Mouse (Mus musculus): ENCODE measurements around the gene Hpse. TPM values are rescaled to one million over a fixed set of nuclear protein-coding genes. Genes with fewer than 3 reads are reported as not detected.

Gene Hpse
- polyA plus RNA-seq, 1 experiment: 0.44 TPM

DNA sequence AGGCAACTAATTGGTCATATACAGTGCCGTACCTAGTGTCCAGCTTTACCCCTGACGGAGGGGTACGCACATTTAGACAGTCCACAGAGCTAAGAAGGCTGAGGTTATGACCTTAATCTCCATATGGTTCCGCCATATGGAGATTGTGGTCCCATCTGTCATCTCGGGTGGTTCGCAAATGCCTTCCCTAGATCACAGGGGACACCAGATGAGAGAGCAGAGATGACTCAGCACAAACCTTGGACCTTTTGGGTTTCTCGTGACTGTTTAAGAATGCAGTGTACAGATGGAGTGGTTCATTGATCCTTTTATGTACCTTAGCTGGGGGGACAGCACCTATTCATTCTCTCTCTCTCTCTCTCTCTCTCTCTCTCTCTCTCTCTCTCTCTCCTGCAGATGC, 33.9 kb upstream of the Hpse start:
- Histone ChIP-seq H3K36me3 (ENCODE audit: control insufficient read depth, insufficient read depth) (no peaks in the 10 kb centered on the region), H3K79me2 (ENCODE audit: control insufficient read depth, insufficient read depth) (no peaks in the 10 kb centered on the region), H3K27me3 (ENCODE audit: control insufficient read depth, insufficient read depth, insufficient read length) (peaks cover 3% of the 10 kb centered on the region), H3ac (ENCODE audit: control insufficient read depth, insufficient read length, low read depth) (no peak overlapping the region), H3K79me3 (ENCODE audit: low read depth) (no peaks in the 10 kb centered on the region), H3K4me3 (ENCODE audit: insufficient read depth, poor library complexity, severe bottlenecking) (no peak overlapping the region)
- TF ChIP-seq MYOG (IDR thresholded peaks at IDR 0.05; ENCODE audit: control insufficient read depth, extremely low read depth, insufficient read length) (no peak), CTCF (IDR thresholded peaks at IDR 0.05; ENCODE audit: control insufficient read depth, insufficient read depth, insufficient read length) (no peak), FOSL1 (IDR thresholded peaks at IDR 0.05; ENCODE audit: insufficient read depth, low read length, poor library complexity, severe bottlenecking) (no peak), CEBPB (IDR thresholded peaks at IDR 0.05; ENCODE audit: low read depth) (no peak)

DNA sequence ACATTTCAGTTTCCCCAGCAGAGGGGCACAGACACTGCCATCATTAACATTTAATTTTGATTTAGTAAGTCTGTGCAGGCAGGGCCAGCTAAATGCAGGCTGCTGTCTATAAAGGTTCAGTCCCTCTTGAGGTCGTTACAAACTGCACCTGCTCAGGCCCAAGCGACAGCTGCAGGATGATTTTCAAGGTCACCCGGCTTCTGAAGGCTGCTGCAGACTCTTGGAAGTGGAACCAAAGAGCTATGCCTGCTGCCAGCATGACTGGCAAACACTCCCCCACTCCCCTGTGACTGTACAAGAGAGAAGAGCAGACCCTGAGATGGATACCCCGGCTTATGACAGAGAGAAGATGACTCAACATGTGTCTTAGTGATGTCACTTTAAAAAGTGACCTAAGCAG, 32.1 kb upstream of the Hpse start:
- TF ChIP-seq MYOD1 (IDR thresholded peaks at IDR 0.05; ENCODE audit: control insufficient read depth, insufficient read length, low read depth) (no peak), CEBPB (IDR thresholded peaks at IDR 0.05; ENCODE audit: low read depth) (no peak), MAX (IDR thresholded peaks at IDR 0.05) (no peak), USF1 (IDR thresholded peaks at IDR 0.05; ENCODE audit: low read depth) (no peak), FOSL1 (IDR thresholded peaks at IDR 0.05; ENCODE audit: insufficient read depth, low read length, poor library complexity, severe bottlenecking) (no peak), MYOG (IDR thresholded peaks at IDR 0.05; ENCODE audit: control insufficient read depth, extremely low read depth, insufficient read length) (no peak), CTCF (IDR thresholded peaks at IDR 0.05; ENCODE audit: control insufficient read depth, insufficient read depth, insufficient read length) (no peak)
- Histone ChIP-seq H3K4me3 (ENCODE audit: insufficient read depth, poor library complexity, severe bottlenecking) (no peak overlapping the region), H3K27me3 (ENCODE audit: control insufficient read depth, insufficient read depth, insufficient read length) (peaks cover 3% of the 10 kb centered on the region), H3K79me3 (ENCODE audit: low read depth) (no peaks in the 10 kb centered on the region), H3K36me3 (ENCODE audit: control insufficient read depth, insufficient read depth) (no peaks in the 10 kb centered on the region), H3ac (ENCODE audit: control insufficient read depth, insufficient read length, low read depth) (no peak overlapping the region), H3K79me2 (ENCODE audit: control insufficient read depth, insufficient read depth) (no peaks in the 10 kb centered on the region)

DNA sequence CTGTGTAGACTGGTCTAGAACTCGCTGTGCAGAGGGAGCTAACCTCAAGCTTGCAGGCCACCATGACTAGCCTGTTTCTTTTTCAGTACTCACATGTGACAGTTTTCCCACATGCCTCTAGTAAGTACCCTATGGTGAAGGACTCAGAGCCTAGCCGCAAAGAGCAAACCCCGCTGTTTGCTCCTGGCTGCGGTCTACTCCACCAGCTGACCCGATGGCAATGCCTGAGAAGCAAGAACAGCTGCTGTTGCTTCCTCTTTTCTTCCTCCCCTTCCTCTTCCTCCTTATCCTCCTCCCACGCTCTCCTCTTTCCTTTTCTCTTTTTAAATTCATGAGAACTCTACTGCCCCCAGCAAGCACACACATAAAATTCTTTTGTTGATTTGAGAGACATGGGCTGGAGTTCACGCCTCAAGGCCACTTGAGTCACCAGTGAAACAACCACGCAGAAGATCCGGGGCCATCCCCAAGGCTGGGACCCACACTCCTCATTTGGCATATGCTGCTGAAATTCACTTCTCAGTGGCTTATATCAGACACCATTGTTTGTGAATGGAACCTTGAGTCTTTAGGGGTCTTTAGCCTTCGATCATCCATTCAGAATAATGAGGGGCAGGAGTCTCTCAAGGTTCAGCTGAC, 31.2 kb upstream of the Hpse start:
- H3K4me3 ChIP-seq (ENCODE audit: insufficient read depth, poor library complexity, severe bottlenecking): no peak overlapping the region
- no peak for TF ChIP-seq MYOG (IDR thresholded peaks at IDR 0.05; ENCODE audit: control insufficient read depth, extremely low read depth, insufficient read length)
- no peak for TF ChIP-seq FOSL1 (IDR thresholded peaks at IDR 0.05; ENCODE audit: insufficient read depth, low read length, poor library complexity, severe bottlenecking)
- no peak for TF ChIP-seq CEBPB (IDR thresholded peaks at IDR 0.05; ENCODE audit: low read depth)
- TF ChIP-seq USF1 (IDR thresholded peaks at IDR 0.05; ENCODE audit: low read depth): no peak
- no peak for TF ChIP-seq MYOD1 (IDR thresholded peaks at IDR 0.05; ENCODE audit: control insufficient read depth, insufficient read length, low read depth)
- no peak for TF ChIP-seq CTCF (IDR thresholded peaks at IDR 0.05; ENCODE audit: control insufficient read depth, insufficient read depth, insufficient read length)
- TF ChIP-seq MAX (IDR thresholded peaks at IDR 0.05): no peak
- peaks cover 3% of the 10 kb centered on the region for H3K27me3 ChIP-seq (ENCODE audit: control insufficient read depth, insufficient read depth, insufficient read length)
- no peaks in the 10 kb centered on the region for H3K79me2 ChIP-seq (ENCODE audit: control insufficient read depth, insufficient read depth)
- no peaks in the 10 kb centered on the region for H3K79me3 ChIP-seq (ENCODE audit: low read depth)
- H3K36me3 ChIP-seq (ENCODE audit: control insufficient read depth, insufficient read depth): no peaks in the 10 kb centered on the region
- no peak overlapping the region for H3ac ChIP-seq (ENCODE audit: control insufficient read depth, insufficient read length, low read depth)

DNA sequence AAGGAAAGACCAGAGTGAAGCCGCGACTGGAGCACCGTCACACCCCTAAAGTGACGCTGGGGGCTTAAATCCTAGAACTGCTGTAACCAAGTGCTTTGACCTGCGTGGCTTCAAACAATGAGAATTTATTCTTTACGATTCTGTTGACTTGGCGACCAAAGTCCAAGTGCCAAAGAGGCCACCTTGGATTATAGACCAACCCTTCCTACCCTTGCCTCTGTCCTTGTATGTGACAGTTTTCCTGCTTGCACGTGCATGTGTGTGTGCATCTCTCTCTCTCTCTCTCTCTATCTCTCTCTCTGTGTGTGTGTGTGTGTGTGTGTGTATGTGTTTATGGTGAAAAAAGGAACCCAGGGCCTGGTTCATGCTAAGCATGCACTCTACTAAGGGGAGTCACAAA, 19.3 kb upstream of the Hpse start:
- TF ChIP-seq MYOD1 (IDR thresholded peaks at IDR 0.05; ENCODE audit: control insufficient read depth, insufficient read length, low read depth) (no peak), USF1 (IDR thresholded peaks at IDR 0.05; ENCODE audit: low read depth) (no peak)
- Histone ChIP-seq H3K36me3 (ENCODE audit: control insufficient read depth, insufficient read depth) (no peaks in the 10 kb centered on the region), H3K79me3 (ENCODE audit: low read depth) (no peaks in the 10 kb centered on the region), H3K27me3 (ENCODE audit: control insufficient read depth, insufficient read depth, insufficient read length) (no peaks in the 10 kb centered on the region), H3ac (ENCODE audit: control insufficient read depth, insufficient read length, low read depth) (no peak overlapping the region), H3K79me2 (ENCODE audit: control insufficient read depth, insufficient read depth) (no peaks in the 10 kb centered on the region), H3K4me3 (ENCODE audit: insufficient read depth, poor library complexity, severe bottlenecking) (no peak overlapping the region)

DNA sequence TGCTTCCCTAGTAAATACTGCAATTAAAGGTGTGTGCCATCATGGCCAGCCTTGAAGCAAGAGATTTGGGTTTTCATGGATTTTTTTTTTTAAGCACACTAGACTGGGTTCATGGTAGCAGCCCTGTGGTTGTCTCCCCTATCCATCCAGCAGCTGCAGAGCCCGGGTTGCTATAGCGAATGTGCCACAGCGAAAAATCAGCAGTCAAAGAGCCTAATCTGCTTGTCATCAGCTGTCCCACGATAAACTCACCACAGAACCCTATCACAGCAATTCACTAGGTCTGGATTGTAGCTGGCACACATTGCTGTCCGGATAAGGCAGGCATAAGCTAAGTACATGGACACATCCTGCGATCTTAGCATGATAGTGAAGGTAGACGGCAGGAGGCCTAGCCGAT, 17.4 kb upstream of the Hpse start:
- TF ChIP-seq CEBPB (IDR thresholded peaks at IDR 0.05; ENCODE audit: low read depth) (no peak), FOSL1 (IDR thresholded peaks at IDR 0.05; ENCODE audit: insufficient read depth, low read length, poor library complexity, severe bottlenecking) (no peak), MYOD1 (IDR thresholded peaks at IDR 0.05; ENCODE audit: control insufficient read depth, insufficient read length, low read depth) (no peak), USF1 (IDR thresholded peaks at IDR 0.05; ENCODE audit: low read depth) (no peak), MAX (IDR thresholded peaks at IDR 0.05) (no peak), CTCF (IDR thresholded peaks at IDR 0.05; ENCODE audit: control insufficient read depth, insufficient read depth, insufficient read length) (no peak)
- H3K4me3 ChIP-seq (ENCODE audit: insufficient read depth, poor library complexity, severe bottlenecking): no peak overlapping the region
- no peaks in the 10 kb centered on the region for H3K79me2 ChIP-seq (ENCODE audit: control insufficient read depth, insufficient read depth)
- no peaks in the 10 kb centered on the region for H3K36me3 ChIP-seq (ENCODE audit: control insufficient read depth, insufficient read depth)
- no peaks in the 10 kb centered on the region for H3K27me3 ChIP-seq (ENCODE audit: control insufficient read depth, insufficient read depth, insufficient read length)
- H3K79me3 ChIP-seq (ENCODE audit: low read depth): no peaks in the 10 kb centered on the region
- no peak overlapping the region for H3ac ChIP-seq (ENCODE audit: control insufficient read depth, insufficient read length, low read depth)

DNA sequence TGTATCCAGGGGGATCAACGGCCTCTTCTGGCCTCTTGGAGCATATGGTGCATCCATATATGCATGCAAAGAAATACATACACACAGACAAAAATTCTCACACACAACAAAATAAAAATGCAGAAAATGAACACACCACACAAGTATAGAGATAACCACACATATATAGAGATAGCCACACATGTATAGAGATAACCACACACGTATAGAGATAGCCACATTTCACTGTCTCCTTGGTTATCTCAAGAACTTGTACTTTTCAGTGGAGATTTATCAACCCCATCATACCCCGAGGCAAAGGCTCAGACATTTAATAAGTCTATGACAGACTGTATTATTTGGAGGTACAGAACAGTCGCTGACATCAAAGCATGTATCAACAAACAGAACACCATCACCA, 15.0 kb upstream of the Hpse start:
- no peaks in the 10 kb centered on the region for H3K27me3 ChIP-seq (ENCODE audit: control insufficient read depth, insufficient read depth, insufficient read length)
- no peak overlapping the region for H3ac ChIP-seq (ENCODE audit: control insufficient read depth, insufficient read length, low read depth)
- no peak overlapping the region for H3K4me3 ChIP-seq (ENCODE audit: insufficient read depth, poor library complexity, severe bottlenecking)
- no peaks in the 10 kb centered on the region for H3K36me3 ChIP-seq (ENCODE audit: control insufficient read depth, insufficient read depth)
- no peaks in the 10 kb centered on the region for H3K79me3 ChIP-seq (ENCODE audit: low read depth)
- no peaks in the 10 kb centered on the region for H3K79me2 ChIP-seq (ENCODE audit: control insufficient read depth, insufficient read depth)
- TF ChIP-seq MYOG (IDR thresholded peaks at IDR 0.05; ENCODE audit: control insufficient read depth, extremely low read depth, insufficient read length) (no peak), USF1 (IDR thresholded peaks at IDR 0.05; ENCODE audit: low read depth) (no peak), MYOD1 (IDR thresholded peaks at IDR 0.05; ENCODE audit: control insufficient read depth, insufficient read length, low read depth) (no peak), CEBPB (IDR thresholded peaks at IDR 0.05; ENCODE audit: low read depth) (no peak), MAX (IDR thresholded peaks at IDR 0.05) (no peak), FOSL1 (IDR thresholded peaks at IDR 0.05; ENCODE audit: insufficient read depth, low read length, poor library complexity, severe bottlenecking) (no peak), CTCF (IDR thresholded peaks at IDR 0.05; ENCODE audit: control insufficient read depth, insufficient read depth, insufficient read length) (no peak)

Data from C2C12 (cell line).